Mouse (Mus musculus) thymus, postnatal 25 days (tissue): ENCODE measurements at regions not wholly inside any gene's neighbourhood (a gene's known extent, or its start where the extent isn't known, plus 50 kb on each side); places are given as distances from the start of the nearest gene placed in this dataset.
"Not testable (repeated sequence)": the region's sequence is repeated elsewhere in the genome, so short reads cannot be mapped to it uniquely, and the experiment has no call there.

Experiments
- DNase-seq: peaks from one replicate; pipeline ENCODE4 v3.0.0; 2022

DNA sequence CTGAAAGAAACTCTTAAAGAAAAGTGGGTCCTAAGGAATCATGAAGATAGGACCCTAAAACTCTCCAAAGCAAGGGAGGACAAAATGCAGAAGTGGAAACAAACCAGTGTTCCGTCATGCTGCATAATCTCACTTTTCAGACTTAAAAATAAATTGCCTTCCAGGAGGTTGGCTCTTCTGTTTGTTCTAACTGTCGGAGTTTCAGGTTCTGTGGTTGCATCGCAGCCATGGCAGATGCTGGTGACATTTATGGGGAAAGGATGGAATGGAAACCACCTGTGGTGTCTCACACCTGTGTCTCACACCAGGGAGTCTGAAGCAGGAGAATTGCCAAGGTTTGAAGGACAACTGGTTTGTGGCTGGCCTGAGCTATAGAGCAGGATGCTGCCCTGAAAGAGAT, 50.9 kb upstream of the Hivep1 start:
- no peak for DNase-seq

DNA sequence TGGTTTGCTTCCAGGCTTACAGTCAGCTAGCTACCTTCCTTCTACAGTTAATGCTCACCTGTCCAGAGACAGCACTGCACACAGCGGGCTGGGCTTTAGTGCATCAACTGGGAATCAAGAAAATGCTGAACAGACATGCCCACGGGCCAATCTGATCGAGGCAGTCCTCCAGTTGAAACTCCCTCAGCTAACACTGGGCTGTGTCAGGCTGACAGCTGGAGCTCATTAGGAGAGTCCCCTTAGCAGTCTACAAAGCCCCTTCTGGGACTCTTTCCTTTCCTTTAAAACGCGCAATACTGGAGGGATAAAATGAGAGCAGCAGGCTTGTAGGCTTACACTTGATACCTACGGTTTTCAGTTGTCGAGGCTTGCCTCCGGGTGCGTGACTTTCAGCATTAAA, 53.9 kb upstream of the Hivep1 start:
- DNase-seq, result no peak

DNA sequence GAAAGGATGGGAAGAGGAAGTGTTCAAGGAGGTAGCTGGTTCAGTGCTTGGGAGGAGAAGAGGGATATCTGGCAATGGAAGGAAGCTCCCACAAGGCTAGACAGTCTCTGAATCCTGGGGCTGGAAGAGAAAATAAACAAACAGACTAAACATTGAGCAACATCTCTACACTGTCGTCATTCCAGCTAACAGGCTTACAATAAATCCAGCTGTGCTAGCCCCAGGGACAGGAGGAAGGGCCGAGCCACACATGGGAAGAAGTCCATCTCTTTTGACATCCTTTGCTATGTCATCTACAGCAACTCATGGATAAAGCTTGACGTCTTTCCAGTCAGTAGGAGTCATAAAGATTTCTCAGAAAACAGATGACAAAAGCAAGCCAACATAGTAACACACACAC, 57.7 kb upstream of the Hivep1 start:
- DNase-seq, result no peak

DNA sequence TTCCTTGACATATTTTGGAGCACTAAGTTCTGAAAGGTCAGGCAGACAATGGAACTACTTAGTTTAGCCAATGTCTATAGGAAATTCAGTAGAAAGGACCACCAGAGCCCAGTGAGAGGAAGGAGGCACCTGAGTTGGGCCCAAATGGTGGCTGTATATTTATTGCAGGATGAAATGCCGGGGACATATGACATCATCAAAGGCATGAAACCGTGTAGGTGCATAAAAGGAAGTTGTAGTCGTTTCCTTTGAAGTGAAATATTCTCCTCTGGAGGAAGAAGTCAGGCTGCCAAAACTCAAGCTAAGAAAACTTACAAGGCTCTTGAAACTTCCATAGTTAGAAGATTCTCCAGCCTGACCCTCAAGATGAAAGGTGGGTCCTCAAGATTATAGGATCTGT, 75.9 kb upstream of the Hivep1 start:
- peak; percentile 6 for DNase-seq

DNA sequence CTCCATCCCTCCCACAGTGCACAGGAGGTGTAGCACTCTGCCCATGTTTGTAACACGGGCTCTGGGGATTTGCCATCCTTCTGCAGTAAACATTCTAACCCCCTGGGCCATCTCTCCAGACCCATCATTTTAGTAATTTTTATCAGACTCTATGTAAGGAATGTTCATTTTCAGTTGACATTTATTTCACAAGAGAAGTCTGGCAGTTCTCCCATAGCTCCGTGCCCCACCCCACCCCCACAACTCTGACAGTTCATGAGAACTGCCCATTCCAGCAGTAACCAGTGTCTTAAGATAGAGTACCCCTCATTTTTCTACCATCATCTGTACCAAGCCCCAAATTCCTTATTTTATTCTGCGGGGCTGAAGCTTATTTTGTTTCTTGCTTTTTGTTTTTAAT, 88.9 kb upstream of the Hivep1 start:
- no peak for DNase-seq

DNA sequence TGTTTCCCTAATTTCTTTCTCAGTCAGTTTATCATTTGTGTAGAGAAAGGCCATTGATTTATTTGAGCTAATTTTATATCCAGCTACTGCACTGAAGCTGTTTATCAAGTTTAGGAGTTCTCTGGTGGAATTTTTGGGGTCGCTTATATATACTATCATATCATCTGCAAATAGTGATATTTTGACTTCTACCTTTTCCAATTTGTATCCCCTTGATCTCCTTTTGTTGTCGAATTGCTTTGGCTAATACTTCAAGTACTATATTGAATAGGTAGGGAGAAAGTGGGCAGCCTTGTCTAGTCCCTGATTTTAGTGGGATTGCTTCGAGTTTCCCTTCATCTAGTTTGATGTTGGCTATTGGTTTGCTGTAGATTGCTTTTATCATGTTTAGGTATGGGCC, 90.9 kb upstream of the Hivep1 start:
- not testable (repeated sequence) for DNase-seq

DNA sequence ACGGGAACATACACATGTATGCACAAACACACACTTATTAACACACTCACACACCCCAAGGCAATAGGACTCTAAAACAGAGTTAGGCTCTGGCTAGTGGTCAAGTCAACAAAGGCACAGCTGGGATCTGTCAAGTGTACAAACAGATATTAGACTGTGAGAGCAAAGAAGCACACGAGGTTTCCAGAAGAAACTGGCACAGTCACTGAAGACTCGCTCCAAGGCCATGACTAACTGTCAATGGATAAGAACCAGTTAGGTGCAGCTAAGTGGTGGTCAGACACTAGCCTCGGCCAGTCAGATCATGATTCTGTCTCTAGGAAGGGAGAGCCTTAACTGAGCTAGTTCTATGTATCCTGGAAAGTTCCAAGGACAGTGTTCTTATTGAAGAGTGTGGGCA, 93.9 kb upstream of the Hivep1 start:
- DNase-seq, result no peak

DNA sequence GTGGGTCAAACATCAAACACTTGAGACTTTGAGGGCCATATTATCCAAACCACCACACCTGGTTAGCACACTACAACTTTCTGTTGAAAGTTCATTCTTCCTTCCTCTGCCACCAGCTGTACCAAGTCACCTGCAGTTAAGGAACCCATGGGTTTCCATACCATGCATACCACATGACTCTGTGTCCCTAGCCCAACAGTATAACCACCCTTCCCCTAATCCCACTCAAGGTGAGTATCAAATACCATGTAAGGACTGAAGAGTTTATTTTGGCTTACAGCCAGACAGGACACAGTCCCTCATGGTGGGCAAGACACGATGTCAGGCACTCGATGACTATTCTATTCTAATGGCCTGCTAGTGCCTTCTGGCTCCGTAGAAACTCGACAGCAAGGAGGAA, 95.9 kb upstream of the Hivep1 start:
- no peak for DNase-seq

DNA sequence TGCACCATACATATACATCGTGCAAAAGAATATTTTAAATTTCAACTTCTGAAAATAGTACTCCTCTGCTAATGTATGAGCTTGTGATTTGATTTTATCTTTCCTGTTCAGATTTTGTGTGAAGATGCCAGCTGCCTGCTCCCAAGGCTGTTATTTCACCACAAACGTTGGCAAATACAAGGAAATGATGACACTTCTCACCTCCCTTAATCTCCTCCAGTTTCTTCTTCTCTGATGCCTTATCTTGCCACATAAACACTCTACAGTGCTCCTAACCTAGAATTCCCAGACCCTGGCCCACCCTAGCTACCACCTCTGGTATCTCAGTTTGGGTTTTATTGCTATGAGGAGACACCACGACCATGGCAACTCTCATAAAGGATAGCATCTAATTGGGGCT, 96.6 kb upstream of the Hivep1 start:
- no peak for DNase-seq

DNA sequence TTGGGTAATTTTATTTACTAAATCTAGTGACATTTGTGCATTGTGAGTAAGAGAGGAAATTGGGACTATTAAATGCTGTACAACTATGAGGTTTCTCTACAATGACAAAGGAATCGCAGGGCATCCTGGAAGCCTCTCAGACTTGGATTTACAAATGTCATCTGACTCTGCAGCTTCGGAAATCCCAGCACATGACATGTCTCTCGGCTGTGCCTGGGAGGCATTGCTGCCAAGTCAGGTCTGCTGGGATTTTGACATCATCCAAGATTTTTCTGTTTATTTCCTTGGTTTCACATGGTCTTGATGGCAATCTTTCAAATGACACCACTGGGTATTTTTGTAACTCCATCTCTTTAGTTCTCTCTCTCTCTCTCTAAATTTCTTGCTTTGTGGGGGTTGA, 99.4 kb upstream of the Hivep1 start:
- no peak for DNase-seq

DNA sequence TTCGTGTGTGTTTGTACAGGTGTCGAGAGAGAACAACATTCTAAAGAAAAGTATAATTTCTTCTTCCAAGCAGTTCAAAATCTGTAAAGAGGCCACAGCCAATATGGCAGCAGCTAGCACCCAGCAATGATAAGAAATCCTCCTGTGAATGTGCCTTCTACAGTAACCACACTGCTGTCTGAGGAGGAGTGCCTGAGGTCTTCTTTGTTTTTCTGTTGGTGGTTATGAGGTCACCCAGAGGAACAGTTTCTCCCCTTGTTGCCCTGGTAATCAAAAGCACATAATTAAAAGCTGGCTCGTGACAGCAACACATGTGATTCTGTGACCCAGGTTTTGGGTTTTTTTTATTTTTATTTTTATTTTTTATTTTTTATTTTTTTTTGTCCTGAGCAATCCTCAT, 100.8 kb upstream of the Adtrp start:
- DNase-seq, result no peak

DNA sequence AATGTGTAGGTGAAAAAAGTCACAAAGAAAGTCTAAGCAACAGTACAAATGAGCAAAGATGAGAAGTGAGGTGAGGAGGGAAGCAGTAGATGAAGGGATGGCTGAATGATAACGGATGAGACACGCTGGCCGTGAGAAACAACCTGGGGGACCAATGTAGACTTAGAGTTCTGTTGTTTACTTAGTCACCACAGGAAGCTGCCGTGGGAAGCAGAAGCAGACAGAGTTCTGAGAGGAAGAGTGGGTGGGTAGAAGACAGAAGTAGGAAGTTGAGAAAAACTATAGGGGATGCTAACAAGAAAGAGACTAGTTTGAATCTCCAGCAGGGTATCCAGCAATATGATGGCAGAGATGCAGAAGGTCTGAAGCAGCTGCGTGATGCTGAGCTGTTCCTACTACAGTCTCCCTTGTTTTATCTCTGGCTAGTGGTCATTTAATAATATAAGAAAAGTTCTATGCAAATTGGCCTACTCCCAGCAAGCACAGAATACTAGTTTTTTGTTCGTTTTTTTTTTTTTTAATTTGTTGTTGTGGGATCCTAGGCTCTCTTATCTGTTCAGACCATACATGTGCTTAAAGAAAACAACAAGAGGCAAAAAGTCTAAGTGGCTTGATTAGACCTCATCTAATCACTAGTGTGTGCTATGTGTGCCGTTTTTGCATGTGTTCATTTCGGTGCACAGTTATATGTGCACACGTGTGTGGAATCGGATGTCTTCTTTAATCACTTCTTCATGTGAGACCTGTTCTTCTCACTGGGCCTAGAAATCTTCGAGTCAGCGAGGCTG, 85.0 kb upstream of the Adtrp start:
- DNase-seq, result peak; percentile 46

DNA sequence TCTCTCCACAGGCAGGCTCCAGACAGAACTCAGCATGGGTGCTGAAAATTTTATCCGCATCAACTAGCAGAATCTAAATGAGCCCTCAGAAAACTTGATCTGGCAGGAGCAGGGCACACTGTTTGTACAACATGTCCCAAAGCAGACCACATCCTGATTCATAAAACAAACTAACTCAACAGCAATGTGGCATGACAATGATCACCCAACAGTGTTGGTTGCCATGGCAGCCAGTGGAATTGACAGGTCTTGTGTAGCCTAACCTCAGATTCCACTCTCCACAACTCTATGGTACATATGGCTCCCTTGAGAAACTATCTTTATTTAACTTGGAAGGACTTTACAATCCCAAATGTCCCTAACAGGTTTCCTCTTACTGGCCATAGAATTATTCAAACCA, 82.3 kb upstream of the Adtrp start:
- no peak for DNase-seq

DNA sequence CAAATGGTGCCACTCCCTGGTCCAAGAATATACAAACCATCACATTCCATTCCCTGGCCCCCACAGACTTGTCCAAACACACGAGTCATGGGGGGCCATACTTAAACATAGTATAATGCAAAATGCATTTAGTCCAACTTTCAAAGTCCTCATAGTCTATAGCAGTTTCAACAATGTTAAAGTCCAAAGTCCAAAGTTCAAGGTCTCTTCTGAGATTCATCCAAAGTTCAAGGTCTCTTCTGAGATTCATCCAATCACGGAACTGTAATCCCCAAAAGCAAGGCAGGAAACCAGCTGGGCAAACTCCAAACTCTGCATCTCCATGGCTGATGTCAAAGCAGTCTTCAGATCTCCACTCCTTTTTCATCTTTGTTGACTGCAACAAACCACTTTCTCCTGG, 78.4 kb upstream of the Adtrp start:
- DNase-seq, result not testable (repeated sequence)

DNA sequence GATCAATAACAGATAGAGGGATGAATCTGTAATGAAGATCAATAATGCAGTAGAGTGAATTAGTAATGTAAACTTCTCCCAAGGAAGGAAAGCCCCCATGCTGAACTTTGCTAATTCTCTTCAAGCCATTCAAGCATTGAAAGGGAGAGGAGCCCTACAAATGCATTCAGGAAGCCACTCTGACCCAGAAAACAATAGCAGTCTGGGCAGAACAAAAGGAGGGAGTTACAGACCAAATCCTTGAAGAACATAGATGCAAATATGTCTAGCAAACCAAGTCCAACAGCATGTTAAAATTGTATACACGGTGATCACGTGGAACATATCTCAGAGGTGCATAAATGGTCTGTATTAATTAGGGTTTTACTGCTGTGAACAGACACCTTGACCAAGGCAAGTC, 77.7 kb upstream of the Adtrp start:
- DNase-seq, result no peak

DNA sequence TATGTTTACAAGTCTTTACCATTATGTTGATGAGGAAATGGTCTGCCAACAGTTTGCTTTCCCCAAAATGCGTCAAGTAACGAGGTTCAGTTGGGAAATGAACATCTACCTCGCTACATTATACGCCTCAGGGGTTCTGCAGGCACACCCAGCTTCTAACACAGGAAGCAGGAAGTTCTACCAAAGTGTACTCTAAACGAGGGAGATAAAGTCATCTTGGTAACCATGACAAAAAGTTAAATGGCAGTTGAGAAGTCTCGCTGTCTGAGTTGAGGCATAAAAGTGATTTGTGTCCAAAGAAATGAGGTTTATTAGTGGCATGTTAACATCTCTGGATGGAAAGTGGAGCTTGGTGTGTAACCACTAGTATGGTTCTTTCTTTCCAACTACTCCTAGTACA, 73.7 kb upstream of the Adtrp start:
- no peak for DNase-seq

DNA sequence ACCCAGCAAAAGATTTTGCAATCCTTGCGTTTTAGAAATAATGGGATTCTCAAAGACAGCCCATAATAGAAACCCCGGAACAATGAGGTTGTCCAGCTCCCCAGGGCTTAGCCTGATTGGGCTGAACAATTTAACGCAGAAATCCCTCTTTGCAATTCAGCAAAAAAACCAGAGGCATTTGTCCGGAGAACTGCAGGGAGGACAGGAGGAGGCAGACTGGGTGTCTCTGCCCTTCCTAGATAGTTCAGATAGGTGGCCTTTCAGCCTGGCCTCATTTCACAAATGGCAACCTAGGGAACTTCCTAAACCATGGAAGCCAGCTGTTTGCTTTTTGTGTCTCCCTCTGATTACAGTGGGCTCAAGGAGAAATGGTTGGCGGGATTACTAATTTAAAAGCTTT, 71.0 kb upstream of the Adtrp start:
- DNase-seq, result no peak

DNA sequence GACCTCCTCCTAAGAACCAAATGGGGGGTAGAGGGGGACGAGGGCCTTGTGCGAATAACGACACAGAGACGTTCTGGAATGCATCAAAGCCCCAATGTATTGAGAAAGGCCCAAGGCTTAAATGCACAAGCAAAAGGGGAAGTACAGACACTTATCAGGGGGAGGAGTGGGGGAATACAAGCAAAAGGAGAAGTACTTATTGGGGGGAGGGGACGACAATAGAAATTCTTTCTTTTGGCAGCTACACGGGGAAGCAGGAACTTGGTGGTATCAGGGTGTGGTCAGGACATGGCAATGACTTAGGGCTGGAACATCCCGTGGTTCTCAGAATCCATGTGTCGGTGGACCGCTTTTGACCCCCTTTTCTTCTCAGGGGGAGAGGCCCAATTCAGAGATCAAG, 68.3 kb upstream of the Adtrp start:
- DNase-seq, result not testable (repeated sequence)

DNA sequence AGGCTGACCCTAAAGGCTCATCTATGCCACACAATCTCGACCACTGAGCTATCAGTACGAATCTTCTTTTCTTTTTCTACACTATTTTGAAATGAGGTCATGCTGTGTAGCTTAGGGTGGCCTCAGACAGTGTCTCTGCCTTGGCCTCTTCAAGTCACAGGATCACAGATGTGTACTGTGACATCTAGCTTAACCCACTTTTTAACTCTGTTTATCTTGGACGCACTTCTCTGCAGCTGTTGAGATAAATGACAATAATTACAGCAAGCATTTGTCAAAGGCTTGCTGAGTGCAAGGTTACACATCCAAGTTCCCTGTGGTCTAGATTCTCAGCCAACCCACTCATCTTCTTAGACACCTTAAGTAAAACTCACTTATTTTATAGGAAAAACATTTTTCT, 63.3 kb upstream of the Adtrp start:
- no peak for DNase-seq

DNA sequence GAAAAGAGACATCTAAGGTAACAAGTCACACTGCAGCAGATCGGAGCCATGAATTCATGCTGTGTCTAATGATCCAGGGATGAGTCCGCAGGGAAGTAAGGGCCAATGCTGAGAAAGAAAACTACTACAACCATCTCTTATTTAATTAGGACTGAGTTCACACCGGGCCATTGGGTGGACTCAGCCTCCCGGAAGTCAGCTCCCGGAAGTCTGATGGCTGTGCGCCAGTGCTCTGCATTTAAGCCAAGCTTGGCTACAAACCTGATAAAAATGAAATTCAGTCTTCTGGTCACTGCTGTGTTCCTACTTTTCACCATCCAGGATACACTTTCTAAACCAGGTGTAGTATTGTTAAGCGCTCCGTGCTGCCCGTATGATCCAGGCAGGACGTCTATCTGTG, 62.8 kb upstream of the Adtrp start:
- DNase-seq, result no peak

DNA sequence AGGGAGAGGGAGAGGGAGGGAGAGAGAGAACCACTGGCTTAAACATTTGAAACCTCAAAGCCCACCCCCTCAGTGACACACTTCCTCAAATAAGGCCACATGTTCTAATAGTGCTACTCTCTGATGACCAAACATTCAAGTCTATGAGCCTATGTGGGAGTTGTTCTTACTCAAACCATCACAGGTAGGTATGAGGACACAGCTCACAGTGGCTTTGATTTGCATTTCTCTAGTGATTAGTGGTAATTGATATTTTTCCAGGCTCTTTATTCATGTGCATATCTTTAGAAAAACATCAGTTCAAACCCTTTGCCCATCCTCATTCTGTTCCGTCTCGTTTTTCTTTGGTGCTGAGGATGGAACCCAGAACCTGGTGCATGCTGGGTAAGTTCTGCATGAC, 59.5 kb upstream of the Adtrp start:
- DNase-seq, result no peak

DNA sequence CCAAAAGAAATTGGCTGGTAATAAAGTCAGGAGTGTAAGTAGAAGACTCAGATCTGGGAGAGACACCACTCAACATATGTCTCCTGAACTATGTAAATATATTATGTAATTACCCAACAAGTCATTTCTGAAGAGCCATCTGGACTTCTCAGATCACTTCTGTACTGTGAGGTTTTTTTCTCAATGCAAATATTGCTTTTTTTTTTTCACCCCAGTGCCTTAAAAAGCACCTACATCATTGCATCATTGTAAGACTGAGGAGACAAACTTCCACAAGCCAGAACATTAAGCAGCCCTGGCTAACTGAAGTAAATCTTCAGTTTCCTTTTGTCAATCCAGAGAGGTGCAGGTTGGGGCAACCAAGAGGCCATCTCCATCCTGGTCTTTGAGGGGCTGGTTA, 55.8 kb upstream of the Adtrp start:
- DNase-seq, result no peak

DNA sequence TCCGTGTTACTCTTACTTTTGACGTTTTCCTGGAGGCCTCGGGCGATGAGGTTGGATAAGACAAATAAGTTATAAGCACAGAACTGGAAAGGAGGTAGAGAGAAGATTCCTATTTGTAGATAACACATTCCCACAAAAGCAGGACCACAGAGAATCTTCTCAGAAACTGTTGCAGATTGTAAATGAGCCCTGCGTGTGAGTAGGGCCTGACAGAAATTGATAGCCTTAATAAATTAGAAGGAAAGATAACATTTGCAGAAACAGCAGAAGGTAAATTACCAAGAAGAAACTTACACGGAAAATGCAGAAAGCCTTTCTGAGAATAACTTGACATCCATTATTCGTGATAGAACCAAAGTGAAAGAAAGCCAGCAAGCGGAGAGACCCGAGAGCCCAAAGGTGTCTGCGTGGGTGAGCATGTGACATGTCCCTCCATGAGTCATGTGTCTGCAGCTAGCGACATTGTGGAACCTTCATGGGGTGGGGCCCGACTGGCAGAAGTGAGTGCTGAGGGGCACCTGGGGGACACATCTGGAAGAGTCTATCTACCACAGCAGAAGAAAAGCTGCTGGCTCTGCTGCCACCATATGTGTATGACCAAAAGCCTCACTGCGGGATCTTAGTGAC, 52.5 kb upstream of the Adtrp start:
- no peak for DNase-seq

DNA sequence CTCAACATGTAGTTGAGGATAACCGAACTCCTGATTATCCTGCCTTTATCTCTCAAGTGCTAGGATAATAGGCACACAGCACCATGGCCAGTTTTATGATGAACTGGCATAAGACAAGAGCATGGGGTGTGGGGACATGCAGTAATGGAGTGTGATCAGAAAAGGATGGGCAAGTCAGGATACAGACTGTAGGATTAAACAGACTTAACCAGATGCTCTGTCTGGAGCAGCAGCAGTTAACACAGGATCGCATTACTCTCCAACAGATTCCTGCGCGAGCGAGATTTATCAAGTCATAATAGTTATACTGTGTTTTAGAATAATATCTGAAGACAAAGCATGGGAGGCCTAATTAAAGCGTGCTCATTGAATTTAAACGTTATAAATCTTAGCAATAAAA, 51.8 kb upstream of the Adtrp start:
- no peak for DNase-seq
